Mouse (Mus musculus) heart, adult 9 months (tissue): Measurements from ENCODE around the gene 1700092M07Rik.
A peak's percentile ranks its signal among the peaks of the same experiment; 100 is the strongest.

ENCODE experiments used
- DNase-seq, 2 experiments: peaks; one replicate each; pipeline ENCODE4 v3.0.0; 2022; ENCODE audit warnings: low spot score in 2 of 2

Gene 1700092M07Rik

DNA sequence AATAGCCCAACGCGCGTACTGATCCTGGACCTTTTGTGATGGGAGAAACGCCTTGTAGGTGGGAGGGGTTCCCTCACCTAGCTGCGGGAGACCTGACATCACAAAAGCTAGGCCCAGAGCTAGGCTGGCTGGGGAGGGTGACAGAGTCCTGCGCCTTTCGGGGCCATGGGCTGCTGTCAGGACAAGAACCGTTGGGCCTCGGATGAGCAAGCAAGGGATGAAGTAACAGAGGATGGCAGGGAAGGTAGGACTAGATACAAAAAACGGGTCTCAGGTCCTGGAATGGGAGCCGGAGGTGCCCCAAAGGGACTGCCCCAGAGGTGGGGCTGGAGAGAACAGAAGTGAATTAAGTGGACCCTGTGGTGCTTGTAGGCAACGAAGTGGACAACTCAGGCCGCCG lies at the start of gene 1700092M07Rik:
TSS of gene 1700092M07Rik (plus strand) at position 116 of the 400 bp plus-strand sequence.
- DNase-seq = no peak

DNA sequence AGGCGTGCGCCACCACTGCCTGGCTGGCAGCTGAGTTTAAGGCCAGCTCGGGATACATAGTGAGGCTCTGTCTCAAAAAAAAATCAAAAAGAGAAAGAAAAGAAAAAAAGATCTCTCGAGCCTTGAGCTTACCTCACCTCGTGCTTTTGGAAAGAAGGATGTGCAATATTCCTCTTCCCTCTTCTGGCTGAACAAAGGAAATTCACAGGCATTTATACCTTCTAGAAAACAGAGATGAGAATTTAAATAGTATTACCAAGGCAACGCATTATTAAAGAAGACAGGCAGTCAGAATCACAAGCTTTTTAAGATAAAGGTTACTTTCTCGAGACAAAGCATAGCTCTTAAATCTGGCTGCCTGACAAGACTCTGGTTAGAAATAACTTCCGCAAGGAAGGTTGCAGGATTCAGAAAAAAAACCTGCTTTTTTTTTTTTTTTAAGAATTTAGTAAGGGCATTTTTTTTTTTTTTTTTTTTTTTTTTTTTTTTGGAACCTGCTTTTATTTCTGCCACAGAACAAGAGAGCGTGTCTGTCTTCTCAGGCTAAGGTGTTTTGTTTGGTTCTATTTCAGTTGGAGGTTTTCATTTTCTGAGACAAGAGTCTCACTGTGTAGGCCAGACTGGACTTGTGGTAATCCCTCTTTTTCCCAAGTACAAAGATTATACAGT lies 48.5 kb upstream of the 1700092M07Rik start:
- no peak for DNase-seq

DNA sequence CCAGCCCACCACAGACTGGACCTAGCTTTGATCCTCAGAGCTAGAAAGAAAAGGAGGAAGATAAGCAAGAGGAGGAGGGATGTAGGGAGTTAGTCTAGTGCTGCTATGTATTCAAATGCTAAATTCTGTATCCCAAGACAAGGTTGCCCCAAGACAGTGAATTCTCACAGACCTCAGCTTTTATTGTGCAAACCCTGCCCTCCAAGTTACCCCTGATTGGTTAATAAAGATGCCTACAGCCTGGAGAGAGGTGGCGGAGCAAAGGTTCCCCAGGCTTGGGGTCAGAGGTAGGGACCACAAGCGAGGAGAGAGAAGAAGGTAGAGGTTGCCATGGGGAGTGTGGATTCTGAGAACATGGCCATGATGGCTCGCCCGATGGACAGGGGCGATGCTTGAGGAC lies 47.8 kb upstream of the 1700092M07Rik start:
- no peak for DNase-seq

DNA sequence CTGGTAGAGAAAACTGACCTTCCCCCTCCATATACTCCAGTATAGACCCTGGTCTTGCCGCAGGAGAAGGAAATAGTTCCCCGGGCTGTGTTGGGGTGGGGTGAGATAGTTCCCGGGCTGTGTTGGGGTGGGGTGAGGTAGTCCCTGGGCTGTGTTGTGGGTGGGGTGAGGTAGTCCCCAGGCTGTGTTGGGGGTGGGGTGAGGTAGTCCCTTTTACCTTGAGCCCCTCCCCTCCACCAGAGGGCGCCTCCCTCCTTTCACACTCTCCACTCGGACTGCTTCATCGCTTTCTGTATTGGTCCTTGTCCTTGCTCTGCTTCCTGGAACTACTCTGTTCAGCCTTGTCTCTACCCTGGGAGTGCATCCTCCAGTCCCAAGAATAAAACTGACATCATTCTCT lies 45.2 kb upstream of the 1700092M07Rik start:
- DNase-seq = peak in 1 of 2 experiments; percentile 17

DNA sequence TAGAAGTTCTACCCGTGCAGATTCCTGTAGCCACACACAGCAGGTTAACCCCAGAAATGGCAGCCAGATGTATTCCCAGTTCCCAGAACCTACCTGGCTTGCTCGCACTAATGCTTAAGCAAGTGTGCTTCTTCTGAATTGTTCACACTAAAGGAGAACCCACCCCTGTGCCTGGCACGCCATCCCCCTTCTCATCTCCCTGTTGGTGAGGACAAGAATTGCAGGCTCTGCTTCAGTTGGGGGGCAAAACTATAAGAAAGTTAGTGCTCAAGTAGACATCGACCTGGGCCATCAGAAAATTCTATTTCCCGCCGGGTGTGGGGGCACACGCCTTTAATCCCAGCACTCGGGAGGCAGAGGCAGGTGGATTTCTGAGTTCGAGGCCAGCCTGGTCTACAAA lies 40.9 kb upstream of the 1700092M07Rik start:
- DNase-seq = no peak

DNA sequence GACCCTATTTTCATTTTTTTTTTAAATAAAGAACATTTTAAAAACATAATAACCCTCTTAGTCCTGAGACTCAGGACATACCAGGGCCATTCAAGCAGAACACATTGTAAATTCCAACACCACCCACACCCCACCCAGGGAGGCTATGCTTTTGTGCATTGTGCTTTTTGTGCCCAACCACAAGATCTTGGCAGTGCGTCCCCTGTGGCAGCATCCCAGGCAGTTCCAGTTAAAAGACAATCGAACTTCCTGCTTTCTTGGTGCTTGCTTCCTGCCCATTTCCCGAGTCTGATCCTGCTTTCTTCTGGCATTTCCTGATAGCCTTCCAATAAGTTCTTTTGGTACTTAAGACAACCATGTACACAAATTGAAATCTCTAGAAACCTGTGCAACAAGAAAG lies 38.1 kb upstream of the 1700092M07Rik start:
- DNase-seq = peak; percentile 47 to 54

DNA sequence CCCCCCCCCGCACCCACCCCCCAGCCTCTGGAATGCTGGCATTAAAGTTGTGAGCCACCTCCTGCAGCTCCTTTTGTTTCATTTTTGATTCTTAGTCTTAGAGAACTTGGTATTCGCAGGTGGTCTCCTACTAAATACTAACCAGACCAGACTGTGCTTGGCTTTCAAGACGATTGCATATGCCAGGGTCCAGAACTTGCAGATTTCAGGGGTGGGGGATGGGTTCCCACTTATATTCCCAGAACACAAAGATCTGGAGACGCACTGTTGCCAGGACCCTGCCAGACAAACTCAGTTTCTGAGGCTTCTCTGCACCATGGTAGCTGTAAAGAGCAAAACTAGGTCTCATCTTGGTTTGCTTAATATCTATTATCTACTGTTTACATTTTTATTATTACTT lies 36.9 kb upstream of the 1700092M07Rik start:
- no peak for DNase-seq

DNA sequence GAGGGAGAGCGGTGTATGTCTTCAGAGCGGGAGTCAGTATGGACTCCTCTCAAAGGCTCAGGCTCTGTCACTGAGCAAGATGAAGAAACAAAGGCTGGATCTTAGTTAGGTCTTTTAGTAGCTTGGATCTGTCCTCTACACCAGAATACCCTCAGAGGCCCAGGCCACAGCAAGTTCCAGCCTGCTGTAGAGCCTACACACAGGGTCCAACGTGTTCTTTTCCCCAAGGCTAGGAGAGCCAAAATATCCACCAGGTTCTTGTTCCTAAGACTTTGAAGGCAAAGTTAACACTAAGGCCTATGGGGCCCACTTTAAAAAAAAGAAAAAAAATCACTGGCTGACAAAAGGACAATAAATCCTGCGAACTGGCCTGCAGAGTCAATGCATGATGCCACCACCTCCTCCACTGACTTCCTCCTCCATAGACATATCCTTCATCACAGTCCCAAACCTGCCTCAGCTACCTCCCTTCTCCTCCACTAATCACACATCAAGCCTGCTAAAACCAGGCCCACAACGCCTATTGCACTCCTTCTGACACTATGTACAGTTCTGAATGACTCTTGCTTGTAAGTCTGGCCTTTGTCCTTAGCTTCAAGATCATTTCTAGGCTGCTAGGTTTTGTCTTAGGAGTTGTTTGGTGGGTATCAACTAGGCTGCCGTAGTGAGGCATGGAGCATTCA lies 35.4 kb upstream of the 1700092M07Rik start:
- no peak for DNase-seq

DNA sequence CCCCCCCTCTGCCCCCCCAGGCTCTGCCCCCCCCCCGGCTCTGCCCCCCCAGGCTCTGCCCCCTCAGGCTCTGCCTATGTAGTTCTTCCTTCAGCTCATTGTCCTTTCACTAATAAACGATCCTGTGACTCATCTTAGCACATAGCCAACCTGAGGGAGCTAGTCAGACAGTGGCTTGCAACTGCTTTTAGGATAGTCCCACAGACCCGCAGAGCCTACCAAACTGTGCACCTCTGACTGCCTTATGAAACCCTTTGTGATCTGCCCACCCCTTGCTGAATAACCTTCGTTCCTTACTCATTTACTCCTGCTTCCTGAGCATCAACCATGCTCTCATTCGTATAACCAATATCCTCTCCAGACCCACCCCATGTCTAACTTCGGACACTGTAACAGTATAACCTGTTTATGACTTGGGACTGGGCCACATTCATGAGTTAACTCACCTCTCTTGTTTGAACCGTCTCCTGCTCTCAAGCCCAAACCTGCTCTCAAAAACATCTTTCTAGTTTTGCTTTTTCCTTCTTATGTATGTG lies 34.3 kb upstream of the 1700092M07Rik start:
- no peak for DNase-seq

DNA sequence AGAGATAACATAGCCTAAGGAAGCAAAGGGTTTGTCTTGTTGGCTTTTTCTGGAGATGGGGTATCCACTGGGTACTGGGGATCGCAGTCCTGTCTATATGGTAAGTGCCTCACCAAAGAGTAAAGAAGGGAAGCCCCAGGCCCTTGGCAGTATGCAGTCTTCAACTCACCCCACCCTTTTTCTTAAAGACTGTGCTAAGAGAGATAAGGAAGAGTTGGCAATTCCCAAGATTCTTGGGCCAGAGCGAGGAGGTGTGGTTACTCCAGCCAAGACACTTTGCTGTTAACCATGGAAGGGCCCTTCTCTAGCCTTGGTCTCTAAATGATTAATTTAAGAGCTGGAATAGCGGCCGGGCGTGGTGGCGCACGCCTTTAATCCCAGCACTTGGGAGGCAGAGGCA lies 33.6 kb upstream of the 1700092M07Rik start:
- DNase-seq = no peak

DNA sequence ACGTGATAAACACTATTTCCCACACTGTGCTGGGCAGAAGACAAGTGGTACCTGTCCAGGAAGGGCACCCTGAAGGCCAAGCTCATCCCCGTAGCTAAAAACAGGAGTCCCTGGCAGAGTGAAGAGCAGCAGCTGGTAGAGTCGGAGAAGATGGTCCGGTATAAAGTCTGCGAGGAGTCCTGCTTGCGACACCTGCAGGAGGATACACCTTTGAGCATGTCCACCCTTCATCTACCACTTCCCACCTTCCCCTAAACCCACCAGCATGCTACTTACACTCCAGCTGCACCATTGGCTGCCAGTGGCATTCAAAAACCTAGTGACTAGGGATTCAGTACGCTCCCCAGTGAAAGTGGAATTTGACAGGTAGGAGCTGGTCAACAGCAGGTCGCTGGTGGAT lies 31.6 kb upstream of the 1700092M07Rik start:
- no peak for DNase-seq

DNA sequence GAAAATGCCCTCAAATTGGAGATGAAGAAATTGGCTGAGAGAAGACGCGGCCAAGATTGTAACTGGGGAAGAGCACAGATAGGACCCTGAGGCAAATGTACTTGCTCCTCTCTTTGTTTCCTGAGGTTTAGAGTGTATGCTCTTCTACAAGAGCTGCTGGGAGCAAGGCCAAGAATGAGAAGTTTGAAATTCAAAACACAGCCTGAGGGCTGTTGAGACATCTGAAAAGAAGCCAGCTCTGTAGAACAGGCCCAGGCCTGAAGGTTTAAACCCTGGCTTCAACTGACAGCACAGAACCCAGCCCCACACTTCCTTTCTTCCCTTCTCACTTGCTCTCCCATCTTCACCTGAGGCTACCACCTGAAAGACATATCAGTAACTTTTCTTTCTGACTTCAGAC lies 30.5 kb upstream of the 1700092M07Rik start:
- DNase-seq = peak in 1 of 2 experiments; percentile 27

DNA sequence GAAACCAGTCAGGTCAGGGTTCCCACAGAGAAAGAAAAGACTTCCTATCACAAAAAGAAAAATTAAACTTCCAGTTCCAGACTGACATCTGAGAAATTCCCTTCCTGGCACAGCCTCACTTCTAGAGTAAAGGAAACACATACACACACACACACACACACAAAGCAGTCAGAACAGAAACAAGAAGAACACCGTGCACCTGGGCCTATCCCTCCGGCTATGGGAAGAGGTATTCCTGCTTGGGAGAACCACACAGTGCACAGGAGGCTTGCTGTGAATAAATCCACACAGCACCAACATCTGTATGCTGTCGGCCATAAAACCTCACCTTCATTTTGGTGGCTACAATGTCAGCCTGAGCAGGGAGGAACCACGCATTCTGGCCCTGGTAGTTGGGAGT lies 29.0 kb upstream of the 1700092M07Rik start:
- DNase-seq = no peak

DNA sequence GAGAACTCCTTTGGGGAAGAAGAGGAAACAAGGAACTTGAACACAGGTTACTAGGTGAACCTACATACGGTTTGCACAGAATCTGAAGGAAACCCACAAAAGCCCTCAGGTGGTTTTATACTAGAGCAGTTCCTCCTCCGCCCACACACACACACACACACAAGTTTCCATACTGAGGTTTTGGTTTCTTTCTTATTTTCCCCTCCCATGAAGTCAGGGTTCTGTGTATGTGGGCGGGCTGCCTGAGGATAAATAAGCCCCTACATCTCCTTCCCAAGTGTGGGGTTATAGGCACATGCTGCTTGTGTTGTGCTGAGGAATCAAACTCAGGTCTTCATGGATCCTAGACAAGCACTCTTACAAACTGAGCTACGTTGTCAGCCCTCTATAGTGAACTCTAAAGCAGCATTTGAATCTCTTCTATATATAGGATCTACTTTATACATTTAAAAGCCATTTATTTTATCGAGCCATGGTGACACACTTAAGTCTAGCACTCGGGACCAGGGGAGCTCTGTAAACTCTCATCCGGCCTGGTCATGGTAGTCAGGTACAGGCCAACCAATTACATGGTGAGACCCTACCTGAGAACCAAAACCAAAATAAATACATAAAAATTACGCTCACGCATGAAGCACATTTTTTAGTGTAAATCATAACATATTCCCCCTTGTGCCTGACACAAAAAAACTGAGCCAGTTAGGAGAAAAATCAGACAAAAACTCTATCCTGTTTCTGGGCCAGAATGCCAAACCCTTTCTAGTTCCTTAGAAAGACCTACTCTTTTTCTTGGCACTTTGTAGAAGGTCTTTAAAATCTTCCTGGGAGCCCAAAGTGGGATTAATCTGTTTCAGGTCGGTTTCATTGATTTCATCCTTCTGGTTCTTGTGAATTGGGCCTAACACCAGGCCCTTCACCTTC lies 28.3 kb upstream of the 1700092M07Rik start:
- DNase-seq = no peak

DNA sequence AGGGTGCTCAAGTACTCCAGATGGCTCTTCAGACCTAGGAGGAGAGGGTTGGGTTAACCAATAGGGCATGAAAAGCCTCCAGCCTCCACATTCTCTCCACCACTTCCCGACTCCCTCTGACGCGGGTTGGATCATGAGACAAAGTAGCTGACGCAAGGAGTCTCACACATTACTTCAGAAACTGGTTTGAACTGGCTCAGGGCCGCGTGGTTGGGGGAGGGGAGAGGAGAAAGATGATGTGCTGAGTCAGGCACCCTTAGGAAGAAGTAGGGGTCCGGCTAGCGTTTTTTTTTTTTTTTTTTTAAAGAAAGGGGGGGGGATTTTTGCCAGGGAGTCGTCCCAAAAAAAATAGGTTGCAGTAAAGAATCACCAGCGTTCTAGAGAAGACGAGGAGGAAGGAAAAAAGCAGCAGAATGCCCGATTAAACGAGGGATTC lies 27.6 kb upstream of the 1700092M07Rik start:
- DNase-seq = peak; percentile 67 to 70

DNA sequence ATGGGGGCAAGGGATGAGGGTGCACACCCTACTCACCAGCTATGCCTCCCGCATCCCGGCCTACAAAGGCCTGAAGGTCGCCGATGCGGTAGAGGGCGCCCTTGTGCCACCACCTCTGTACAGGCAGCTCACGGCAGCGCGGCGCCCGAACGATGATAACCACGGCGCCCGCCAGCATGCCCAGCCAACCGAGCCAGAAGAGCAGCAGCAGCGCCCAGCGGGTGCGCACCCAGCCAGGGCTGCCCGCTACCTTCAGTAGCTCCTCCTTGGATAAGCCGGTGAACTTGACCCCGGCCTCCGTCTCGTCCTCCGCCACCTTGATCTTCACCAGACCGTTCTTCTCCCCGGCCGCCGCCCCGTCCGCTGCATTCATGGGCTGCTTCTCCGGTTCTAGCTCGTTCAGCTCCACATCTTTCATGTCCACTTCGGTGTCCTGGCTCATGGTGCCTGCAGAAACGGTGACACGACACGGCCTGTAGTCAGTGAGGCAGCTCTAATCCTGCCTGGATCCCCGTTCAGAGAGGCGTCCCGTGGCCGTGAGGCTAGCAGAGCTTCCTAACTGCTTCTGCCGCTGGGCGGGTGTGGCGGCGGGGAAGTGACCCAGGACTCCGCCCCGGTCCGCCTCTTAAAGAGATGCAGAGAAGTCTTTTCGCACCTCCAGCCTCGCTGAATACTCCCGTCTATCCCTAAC lies 27.1 kb upstream of the 1700092M07Rik start:
- peak; percentile 91 to 94 for DNase-seq

DNA sequence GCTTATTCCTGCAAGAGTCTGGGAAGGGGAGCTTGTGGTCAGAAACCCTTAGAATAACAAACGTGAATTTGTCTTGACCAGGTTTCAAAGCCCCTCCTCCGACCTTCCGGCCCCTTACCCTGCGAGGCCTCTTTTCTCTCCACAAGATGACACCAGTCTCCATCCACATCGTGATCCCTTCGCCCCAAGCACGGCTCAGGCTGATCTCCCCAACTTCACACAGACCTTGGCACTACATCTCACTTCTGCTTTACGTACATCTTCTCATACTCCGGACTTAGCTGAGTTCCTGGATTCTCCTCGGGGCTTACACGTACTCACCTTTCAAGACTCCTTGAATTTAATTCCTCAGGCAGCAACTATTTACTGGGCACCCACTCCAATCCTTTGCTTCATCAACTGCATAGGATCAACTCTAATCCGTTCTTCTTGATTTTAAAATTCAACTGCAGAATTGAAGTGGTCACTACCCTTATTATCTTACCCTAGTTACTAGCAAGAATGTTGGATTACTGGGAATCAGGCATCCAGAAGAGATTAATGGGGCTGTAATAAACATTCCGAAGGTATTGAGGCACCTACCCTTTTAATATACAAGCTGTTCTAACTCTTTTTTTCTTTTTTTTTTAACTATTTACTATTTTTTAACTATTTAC lies 26.4 kb upstream of the 1700092M07Rik start:
- DNase-seq = no peak

DNA sequence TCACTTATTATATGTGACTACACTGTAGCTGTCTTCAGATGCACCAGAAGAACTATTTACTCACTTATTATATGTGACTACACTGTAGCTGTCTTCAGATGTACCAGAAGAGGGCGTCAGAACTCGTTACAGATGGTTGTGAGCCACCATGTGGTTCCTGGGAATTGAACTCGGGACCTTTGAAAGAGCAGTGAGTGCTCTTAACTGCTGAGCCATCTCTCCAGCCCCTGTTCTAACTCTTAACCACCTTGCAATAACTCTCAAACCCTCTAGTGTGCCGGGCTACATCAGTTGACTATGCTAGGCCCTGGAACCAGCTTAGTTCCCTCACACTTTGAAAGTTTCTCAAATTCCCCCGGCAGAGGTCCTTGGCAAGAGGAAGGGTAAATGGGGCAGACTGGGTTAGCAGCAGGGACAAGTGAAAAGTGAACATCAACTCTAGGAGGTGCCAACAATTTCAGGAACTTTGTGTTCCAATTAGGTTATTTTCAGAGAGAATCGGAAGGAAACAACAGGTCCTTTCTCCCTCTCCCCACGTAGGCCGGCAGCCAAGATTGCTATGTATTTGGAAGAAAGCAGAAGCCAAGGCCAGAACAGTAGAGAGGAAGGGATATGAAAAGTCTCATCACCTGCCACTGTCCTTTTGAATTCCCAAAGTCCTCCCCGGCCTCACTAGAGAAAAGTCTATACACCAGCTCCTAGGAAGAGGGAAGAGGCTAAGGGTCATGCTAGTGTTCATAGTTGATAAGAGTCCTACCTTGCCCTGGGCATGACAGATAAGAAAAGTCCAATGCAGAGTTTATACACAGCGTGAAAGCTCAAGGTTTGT lies 25.7 kb upstream of the 1700092M07Rik start:
- DNase-seq = peak in 1 of 2 experiments; percentile 11

DNA sequence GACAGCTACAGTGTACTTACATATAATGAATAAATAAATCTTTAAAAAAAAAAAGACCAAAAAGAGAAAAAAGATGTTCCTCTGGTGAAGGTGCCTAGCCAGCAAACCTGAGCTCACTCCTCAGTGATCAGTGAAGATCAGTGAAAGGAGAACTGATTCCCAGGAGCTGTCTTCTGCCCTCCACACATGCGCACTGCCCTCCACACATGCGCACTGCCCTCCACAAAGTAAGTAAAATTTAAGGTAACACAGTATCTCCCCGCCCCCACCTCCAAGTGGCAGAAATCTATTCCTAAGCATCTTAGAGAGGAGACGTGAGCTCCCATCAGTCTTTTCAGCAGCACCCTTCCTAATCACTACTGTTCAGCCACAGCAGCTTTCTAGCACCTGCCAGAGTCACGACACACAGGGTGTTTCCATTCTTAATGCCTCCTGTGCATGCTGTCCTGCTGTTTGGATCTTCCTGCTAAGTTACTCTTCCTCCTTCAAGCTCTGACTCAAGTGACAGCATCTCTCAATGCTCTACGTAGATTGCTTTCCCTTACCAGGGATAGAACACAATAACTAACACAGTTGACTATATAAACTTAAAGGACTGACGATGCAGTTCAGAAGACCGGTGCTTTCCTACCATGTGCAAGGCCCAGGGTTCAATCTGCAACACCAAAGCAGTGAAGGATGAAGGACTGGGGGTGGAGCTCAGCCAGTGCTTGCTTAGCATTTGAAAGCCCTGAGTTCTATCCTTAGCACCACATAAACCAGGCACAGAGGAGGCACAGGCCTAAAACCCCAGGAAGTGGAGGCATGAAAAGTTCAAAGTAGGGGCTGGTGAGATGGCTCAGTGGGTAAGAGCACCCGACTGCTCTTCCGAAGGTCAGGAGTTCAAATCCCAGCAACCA lies 24.4 kb upstream of the 1700092M07Rik start:
- no peak for DNase-seq
